Mouse (Mus musculus) MEL (cell line): Measurements from ENCODE around the gene Olfr1447. TPM values are rescaled to one million over a fixed set of nuclear protein-coding genes. Genes with fewer than 3 reads are reported as not detected.

ENCODE experiments used
- DNase-seq: peaks from one replicate; pipeline ENCODE4 v3.0.0; 2011; ENCODE audit warnings: low read depth, low spot score
- H3K27ac ChIP-seq: 2 replicates; pipeline ENCODE4 v1.5.1; 2012; ENCODE audit warnings: low read depth, mild to moderate bottlenecking, control low read depth, low read length, moderate library complexity; ENCODE audit not compliant: control insufficient read depth
- H3K27me3 ChIP-seq, 2 experiments: fragments of 150-350 bp in 1 of 2; sonication (generic) in 1 of 2; 2 replicates each; pipeline ENCODE4 v1.6.1; 2012; ENCODE audit warnings: low read length in 2 of 2, mild to moderate bottlenecking in 2 of 2, improper control_type of control experiment in 1 of 2, moderate library complexity in 1 of 2; ENCODE audit not compliant: insufficient read depth in 2 of 2, control insufficient read depth in 1 of 2
- H3K36me3 ChIP-seq, 2 experiments: 2 replicates each; pipeline ENCODE4 v1.6.1; 2012 to 2014; ENCODE audit warnings: low read length in 2 of 2, improper control_type of control experiment in 1 of 2, inconsistent platforms in 1 of 2, mild to moderate bottlenecking in 1 of 2; ENCODE audit not compliant: insufficient read depth in 2 of 2, control insufficient read depth in 1 of 2
- H3K4me1 ChIP-seq, 2 experiments: fragments of 150-350 bp in 1 of 2; sonication (generic) in 1 of 2; 2 replicates each; pipeline ENCODE4 v1.6.1; 2012; ENCODE audit warnings: low read length in 2 of 2, improper control_type of control experiment in 1 of 2, mild to moderate bottlenecking in 1 of 2; ENCODE audit not compliant: insufficient read depth in 2 of 2, control insufficient read depth in 1 of 2
- H3K4me3 ChIP-seq, 2 experiments: fragments of 150-350 bp in 1 of 2; sonication (generic) in 1 of 2; 2 replicates each; pipeline ENCODE4 v1.5.1; 2012; ENCODE audit warnings: low read depth in 2 of 2, low read length in 2 of 2, mild to moderate bottlenecking in 2 of 2, moderate library complexity in 2 of 2, control low read depth in 1 of 2, improper control_type of control experiment in 1 of 2; ENCODE audit not compliant: control insufficient read depth in 1 of 2, insufficient read depth in 1 of 2
- H3K79me2 ChIP-seq: 2 replicates; pipeline ENCODE4 v1.6.1; 2012; ENCODE audit warnings: mild to moderate bottlenecking, low read length, moderate library complexity; ENCODE audit not compliant: control insufficient read depth, poor library complexity, insufficient read depth
- H3K9ac ChIP-seq: 2 replicates; pipeline ENCODE4 v1.6.1; 2012; ENCODE audit warnings: low read depth, mild to moderate bottlenecking, control low read depth, low read length, moderate library complexity; ENCODE audit not compliant: control insufficient read depth, poor library complexity, severe bottlenecking
- H3K9me3 ChIP-seq: fragments of 150-350 bp; sonication (generic); replicated peaks from 2 replicates; pipeline ENCODE4 v1.6.1; 2012; ENCODE audit warnings: mild to moderate bottlenecking, low read length, improper control_type of control experiment, moderate library complexity; ENCODE audit not compliant: insufficient read depth
- E2F4 ChIP-seq: IDR thresholded peaks from 2 replicates; pipeline ENCODE4 v1.6.1; 2011; ENCODE audit warnings: low read depth, low read length, improper control_type of control experiment, borderline replicate concordance
- EP300 ChIP-seq, 2 experiments: IDR thresholded peaks; 2 replicates each; pipeline ENCODE4 v1.6.1; 2011; ENCODE audit warnings: improper control_type of control experiment in 2 of 2, low read length in 2 of 2, low read depth in 1 of 2, mild to moderate bottlenecking in 1 of 2
- GATA1 ChIP-seq: IDR thresholded peaks from 2 replicates; pipeline ENCODE4 v1.6.1; 2011; ENCODE audit warnings: low read depth, low read length, improper control_type of control experiment
- HCFC1 ChIP-seq: IDR thresholded peaks from 2 replicates; pipeline ENCODE4 v1.6.1; 2012; ENCODE audit warnings: low read depth, mild to moderate bottlenecking, inconsistent platforms, low read length, improper control_type of control experiment, moderate library complexity
- MAFK ChIP-seq: IDR thresholded peaks from 2 replicates; pipeline ENCODE4 v1.6.1; 2011; ENCODE audit warnings: low read depth, mild to moderate bottlenecking, low read length, improper control_type of control experiment, borderline replicate concordance
- MAZ ChIP-seq: IDR thresholded peaks from 2 replicates; pipeline ENCODE4 v1.6.1; 2012; ENCODE audit warnings: low read depth, mild to moderate bottlenecking, inconsistent platforms, low read length, improper control_type of control experiment
- MEF2A ChIP-seq: IDR thresholded peaks from 2 replicates; pipeline ENCODE4 v1.6.1; 2014; ENCODE audit warnings: low read depth, mild to moderate bottlenecking, inconsistent platforms, low read length, improper control_type of control experiment; ENCODE audit not compliant: poor library complexity, insufficient replicate concordance, severe bottlenecking; ENCODE audit errors: extremely low read depth
- MXI1 ChIP-seq: IDR thresholded peaks from 2 replicates; pipeline ENCODE4 v1.6.1; 2011; ENCODE audit warnings: mild to moderate bottlenecking, low read depth, low read length, improper control_type of control experiment
- MYB ChIP-seq: IDR thresholded peaks from 2 replicates; pipeline ENCODE4 v1.6.1; 2011; ENCODE audit warnings: mild to moderate bottlenecking, low read depth, low read length, improper control_type of control experiment
- NRF1 ChIP-seq: IDR thresholded peaks from 2 replicates; pipeline ENCODE4 v1.6.1; 2014; ENCODE audit warnings: low read depth, mild to moderate bottlenecking, inconsistent platforms, low read length, improper control_type of control experiment, moderate library complexity; ENCODE audit not compliant: poor library complexity, insufficient read depth, severe bottlenecking
- POLR2A ChIP-seq, 2 experiments: IDR thresholded peaks; 2 replicates each; pipeline ENCODE4 v1.6.1; 2011 to 2012; ENCODE audit warnings: low read length in 2 of 2, mild to moderate bottlenecking in 2 of 2, control low read depth in 1 of 2, improper control_type of control experiment in 1 of 2, low read depth in 1 of 2, moderate library complexity in 1 of 2; ENCODE audit not compliant: control insufficient read depth in 1 of 2, insufficient read depth in 1 of 2, poor library complexity in 1 of 2
- POLR2AphosphoS2 ChIP-seq: IDR thresholded peaks from 2 replicates; pipeline ENCODE4 v1.6.1; 2011; ENCODE audit warnings: low read length, improper control_type of control experiment
- POLR2AphosphoS5 ChIP-seq: IDR thresholded peaks from 2 replicates; pipeline ENCODE4 v1.6.1; 2012; ENCODE audit warnings: low read depth, borderline replicate concordance, mild to moderate bottlenecking, inconsistent platforms, low read length, moderate library complexity, mixed read lengths
- RCOR1 ChIP-seq: IDR thresholded peaks from 2 replicates; pipeline ENCODE4 v1.6.1; 2012; ENCODE audit warnings: low read depth, mild to moderate bottlenecking, inconsistent platforms, low read length, improper control_type of control experiment
- SMC3 ChIP-seq: IDR thresholded peaks from 2 replicates; pipeline ENCODE4 v1.6.1; 2011; ENCODE audit warnings: low read depth, low read length, improper control_type of control experiment
- TBP ChIP-seq: IDR thresholded peaks from 2 replicates; pipeline ENCODE4 v1.8.0; 2011; ENCODE audit warnings: low read depth, low read length, improper control_type of control experiment
- ZNF384 ChIP-seq: IDR thresholded peaks from 2 replicates; pipeline ENCODE4 v1.6.1; 2012; ENCODE audit warnings: low read depth, mild to moderate bottlenecking, inconsistent platforms, low read length, improper control_type of control experiment
- polyA plus RNA-seq, 2 experiments: library from polyadenylated mRNA; stranded (reverse) in 1 of 2; unstranded in 1 of 2; fragments of >175 nt in 1 of 2; fragments of >200 nt in 1 of 2; gene quantifications; 2 replicates each; pipeline versions ENCODE4 v1.2.1 to v1.2.4; 2012; ENCODE audit warnings: low replicate concordance in 2 of 2, low read depth in 1 of 2; ENCODE audit not compliant: insufficient read length in 2 of 2, insufficient read depth in 1 of 2, missing spikeins in 1 of 2
- total RNA-seq: library from RNA; depleted of rRNA; stranded (reverse); fragments of 300-350 nt; gene quantifications from 2 replicates; pipeline ENCODE4 v1.2.3, GENCODE M21; 2012

The Olfr1447 gene
- total and polyA plus RNA-seq, 3 experiments, result not detected

- no peaks in the 10 kb centered on the region for H3K9me3 ChIP-seq
- H3K27me3 ChIP-seq, result no peaks in the 10 kb centered on the region
- H3K27ac ChIP-seq, result no peak within 1 kb of the TSS
- TF ChIP-seq ZNF384, result no peak
- TF ChIP-seq TBP, result no peak
- no peak for TF ChIP-seq MAZ
- no peak for TF ChIP-seq NRF1
- TF ChIP-seq, all 39 proteins: peak for 0
- no peak for DNase-seq
- H3K79me2 ChIP-seq, result no peaks in the 10 kb centered on the region
- H3K36me3 ChIP-seq, result no peaks in the 10 kb centered on the region
- H3K4me3 ChIP-seq, result no peak within 1 kb of the TSS
- H3K9ac ChIP-seq, result no peak within 1 kb of the TSS
- H3K4me1 ChIP-seq, result no peaks in the 10 kb centered on the region
Measured at GRCm38 (mm10) chr19:12893424-12893823, 10.1 kb downstream of the Olfr1447 start, which contains the start of gene Olfr1446. TSS of gene Olfr1446 (minus strand) at chr19:12893524.

GRCm38 (mm10) chr19:12883555-12883954 lies 20.0 kb downstream of the Olfr1447 start, which contains the start of gene Olfr1445:
TSS of gene Olfr1445 (plus strand) at chr19:12883855.
- DNase-seq, result no peak
- no peaks in the 10 kb centered on the region for H3K79me2 ChIP-seq
- no peaks in the 10 kb centered on the region for H3K4me1 ChIP-seq
- no peak within 1 kb of the TSS for H3K27ac ChIP-seq
- H3K9ac ChIP-seq, result no peak within 1 kb of the TSS
- no peaks in the 10 kb centered on the region for H3K9me3 ChIP-seq
- no peak within 1 kb of the TSS for H3K4me3 ChIP-seq
- H3K27me3 ChIP-seq, result no peaks in the 10 kb centered on the region
- no peak for TF ChIP-seq HCFC1
- no peak for TF ChIP-seq POLR2AphosphoS5
- no peak for TF ChIP-seq MYB
- TF ChIP-seq MAZ, result no peak
- no peak for TF ChIP-seq MXI1
- no peak for TF ChIP-seq MEF2A
- no peak for TF ChIP-seq RCOR1
- no peak for TF ChIP-seq POLR2AphosphoS2
- TF ChIP-seq E2F4, result no peak
- no peak for TF ChIP-seq SMC3
- TF ChIP-seq MAFK, result no peak
- TF ChIP-seq GATA1, result no peak
- H3K36me3 ChIP-seq, result no peaks in the 10 kb centered on the region

GRCm38 (mm10) chr19:12856983-12857382 lies 46.6 kb downstream of the Olfr1447 start, which contains the start of gene Olfr1444:
TSS of gene Olfr1444 (plus strand) at chr19:12857283.
- H3K4me1 ChIP-seq, result no peaks in the 10 kb centered on the region

More at GRCm38 (mm10) chr19:12856983-12857382, 46.6 kb downstream of the Olfr1447 start, which contains the start of gene Olfr1444:
- Histone ChIP-seq H3K27me3 (no peaks in the 10 kb centered on the region), H3K79me2 (no peaks in the 10 kb centered on the region), H3K9me3 (no peaks in the 10 kb centered on the region), H3K9ac (no peak within 1 kb of the TSS), H3K27ac (no peak within 1 kb of the TSS), H3K36me3 (no peaks in the 10 kb centered on the region), H3K4me3 (no peak within 1 kb of the TSS)
- no peak for DNase-seq
- no peak for TF ChIP-seq MYB
- TF ChIP-seq EP300 (IDR thresholded peaks at IDR 0.05; ENCODE audit: low read depth in 1 of 2, low read length in 2 of 2), result no peak
- TF ChIP-seq MEF2A, result no peak
- TF ChIP-seq POLR2A (IDR thresholded peaks at IDR 0.05; ENCODE audit: control insufficient read depth in 1 of 2, insufficient read depth in 1 of 2, low read depth in 1 of 2, low read length in 2 of 2, poor library complexity in 1 of 2), result no peak
